In genomic region chr17:64016606-64017005, GRCm38 (mm10) we compare ENCODE assay signal across 30 mouse cellular contexts.
"Had no signal": no experiment of that assay in that cellular context is flagged by ENCODE, and none has a peak within 500 bp of the region (broad histone marks: within the 10 kb centered on the region; RNA-seq: fewer than 3 reads in every experiment).

No protein-coding gene starts in this region.

- DNase-seq: heart, postnatal 10 days; heart, postnatal 14 days; heart, postnatal 36 days; heart, postnatal 4 days; kidney, adult 11 months; kidney, adult 18-20 months; kidney, adult 2 months; kidney, adult 8-10 months; kidney, adult 9 months; kidney, postnatal 10 days; kidney, postnatal 14 days; kidney, postnatal 25 days; kidney, postnatal 36 days; kidney, postnatal 4 days; layer of hippocampus, adult 9-11 months; layer of hippocampus, postnatal 36 days had no signal

- H3K4me3 ChIP-seq: heart, embryonic 12.5 days; heart, embryonic 13.5 days; heart, embryonic 15.5 days; hindbrain, embryonic 10.5 days; hindbrain, embryonic 12.5 days; hindbrain, embryonic 13.5 days; hindbrain, embryonic 15.5 days; intestine, embryonic 15.5 days; kidney, embryonic 15.5 days; layer of hippocampus, adult 2 months; left cerebral cortex, adult 2 months had no signal

- H3K27ac ChIP-seq: heart, embryonic 13.5 days; heart, embryonic 15.5 days; hindbrain, embryonic 10.5 days; hindbrain, embryonic 12.5 days; hindbrain, embryonic 13.5 days; hindbrain, embryonic 14.5 days; hindbrain, embryonic 15.5 days; hindbrain, postnatal 0 days; intestine, embryonic 15.5 days; kidney, embryonic 15.5 days; kidney, postnatal 0 days; layer of hippocampus, adult 2 months; left cerebral cortex, adult 2 months had no signal

- H3K27me3 ChIP-seq: heart, embryonic 12.5 days; heart, embryonic 13.5 days; heart, embryonic 15.5 days; hindbrain, embryonic 12.5 days; hindbrain, embryonic 13.5 days; hindbrain, embryonic 15.5 days; intestine, embryonic 15.5 days; kidney, embryonic 15.5 days had no signal

- H3K4me1 ChIP-seq: heart, embryonic 15.5 days; hindbrain, embryonic 10.5 days; hindbrain, embryonic 12.5 days; hindbrain, embryonic 13.5 days; hindbrain, embryonic 15.5 days; intestine, embryonic 15.5 days had no signal

- H3K9me3 ChIP-seq: heart, embryonic 12.5 days; heart, embryonic 13.5 days; heart, embryonic 15.5 days; hindbrain, embryonic 10.5 days; hindbrain, embryonic 12.5 days; hindbrain, embryonic 13.5 days; hindbrain, embryonic 15.5 days; intestine, embryonic 15.5 days; kidney, embryonic 15.5 days had no signal

- H3K36me3 ChIP-seq: heart, embryonic 12.5 days; heart, embryonic 13.5 days; heart, embryonic 15.5 days; hindbrain, embryonic 10.5 days; hindbrain, embryonic 12.5 days; hindbrain, embryonic 13.5 days; hindbrain, embryonic 15.5 days; intestine, embryonic 15.5 days; kidney, embryonic 15.5 days had no signal
